Mouse (Mus musculus): Measurements from ENCODE around the gene Lrrc71. TPM values are rescaled to one million over a fixed set of nuclear protein-coding genes. Genes with fewer than 3 reads are reported as not detected.

Lrrc71 gene
- total and polyA plus RNA-seq, 3 experiments = 0.14 to 0.17 TPM; not detected in 1

DNA sequence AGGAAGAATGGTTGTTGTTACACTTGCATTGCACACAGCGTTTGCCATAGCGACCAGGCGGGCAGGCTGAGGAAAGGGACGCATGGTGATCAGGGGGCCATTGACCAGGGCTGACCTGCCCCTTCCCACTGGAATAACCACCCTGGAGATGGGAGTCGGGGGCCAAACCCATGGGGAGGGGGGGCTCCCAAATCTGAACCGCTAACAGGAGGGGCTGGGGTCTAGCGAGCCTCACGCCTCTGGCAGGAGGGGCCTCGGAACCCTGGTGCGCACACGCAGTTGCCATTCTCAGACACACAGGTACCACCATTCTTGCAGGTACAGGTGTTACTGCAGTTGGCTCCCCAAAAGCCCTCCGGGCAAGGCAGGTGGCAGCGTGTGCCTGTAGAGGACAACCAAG is 5.4 kb upstream of the Lrrc71 start:
- no peaks in the 10 kb centered on the region for H3K79me2 ChIP-seq (replicated peaks; ENCODE audit: control insufficient read depth, extremely low read depth, insufficient read depth, poor library complexity, severe bottlenecking)
- H3K36me3 ChIP-seq (replicated peaks in 1 of 2; ENCODE audit: control insufficient read depth in 1 of 2, insufficient read depth in 1 of 2, low read length in 1 of 2) = no peaks in the 10 kb centered on the region
- peaks cover 2 to 6% of the 10 kb centered on the region in 2 experiments; a peak in 1 of 4 replicates for H3K4me1 ChIP-seq (ENCODE audit: control insufficient read depth in 1 of 2, insufficient read depth in 2 of 2)
- H3K4me3 ChIP-seq (replicated peaks in 1 of 3; ENCODE audit: low read depth in 2 of 3, low read length in 2 of 3, poor library complexity in 1 of 3) = no peak overlapping the region
- no peaks in the 10 kb centered on the region for H3K9me3 ChIP-seq (replicated peaks; ENCODE audit: low read length)
- no peak overlapping the region for H3K9ac ChIP-seq (ENCODE audit: insufficient read depth, low read depth)
- TF ChIP-seq MAFK (IDR thresholded peaks at IDR 0.05; ENCODE audit: insufficient replicate concordance, low read length) (no peak), MEF2A (IDR thresholded peaks at IDR 0.05; ENCODE audit: borderline replicate concordance, low read depth, low read length) (no peak), RCOR1 (conservative IDR thresholded peaks at IDR 0.05; ENCODE audit: low read depth, low read length) (no peak), JUND (conservative IDR thresholded peaks at IDR 0.05; ENCODE audit: low read depth, low read length) (no peak), UBTF (IDR thresholded peaks at IDR 0.05; ENCODE audit: low read depth, low read length) (no peak), ELF1 (IDR thresholded peaks at IDR 0.05; ENCODE audit: low read depth, low read length) (no peak), ZMIZ1 (IDR thresholded peaks at IDR 0.05; ENCODE audit: low read depth, low read length) (no peak), IRF4 (IDR thresholded peaks at IDR 0.05; ENCODE audit: low read depth, low read length) (no peak), TCF12 (IDR thresholded peaks at IDR 0.05; ENCODE audit: low read depth, low read length) (no peak), USF1 (IDR thresholded peaks at IDR 0.05; ENCODE audit: low read depth, low read length) (no peak), USF2 (conservative IDR thresholded peaks at IDR 0.05; ENCODE audit: low read depth, low read length) (no peak)
- no peak overlapping the region for H3K4me2 ChIP-seq (ENCODE audit: insufficient read depth, low read depth, poor library complexity, severe bottlenecking)
- H3K27ac ChIP-seq (ENCODE audit: insufficient read depth, low read depth) = no peak overlapping the region
- peaks cover 79% of the 10 kb centered on the region for H3K27me3 ChIP-seq (replicated peaks)
- in situ Hi-C loops (cut with MboI; ENCODE audit: low pct_ligation_motif_present, low pct_unique_long_range_greater_than_20kb, low sequenced_read_pairs) = no loop called here
- dilution Hi-C loops (cut with MboI; ENCODE audit: extremely low pct_ligation_motif_present, extremely low pct_unique_long_range_greater_than_20kb, low sequenced_read_pairs) = no loop called here
- no peak for DNase-seq (ENCODE audit: extremely low read depth)

DNA sequence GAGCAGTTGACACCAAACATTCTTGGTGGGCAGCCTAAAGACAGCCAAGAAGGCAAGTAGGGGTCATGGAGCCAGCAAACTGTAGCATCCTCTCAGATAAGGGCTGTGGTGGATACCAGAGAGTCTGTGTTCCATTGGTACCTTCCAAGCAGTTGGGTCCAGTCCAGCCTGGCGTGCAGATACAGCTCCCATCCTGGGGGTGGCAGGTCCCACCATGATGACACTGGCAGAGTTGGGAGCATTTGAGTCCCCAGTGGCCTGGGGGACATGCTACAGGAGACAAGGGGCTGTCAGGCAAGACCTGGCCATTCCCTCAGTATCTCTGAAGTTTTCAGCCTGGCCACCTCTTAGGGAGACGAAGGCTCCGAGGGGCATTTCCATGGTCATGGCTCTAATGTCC is 4.1 kb upstream of the Lrrc71 start:
- Histone ChIP-seq H3K9me3 (replicated peaks; ENCODE audit: low read length) (no peaks in the 10 kb centered on the region), H3K4me3 (replicated peaks in 1 of 3; ENCODE audit: low read depth in 2 of 3, low read length in 2 of 3, poor library complexity in 1 of 3) (no peak overlapping the region), H3K79me2 (replicated peaks; ENCODE audit: control insufficient read depth, extremely low read depth, insufficient read depth, poor library complexity, severe bottlenecking) (no peaks in the 10 kb centered on the region), H3K9ac (ENCODE audit: insufficient read depth, low read depth) (no peak overlapping the region), H3K4me1 (ENCODE audit: control insufficient read depth in 1 of 2, insufficient read depth in 2 of 2) (peaks cover 2 to 6% of the 10 kb centered on the region in 2 experiments; a peak in 1 of 4 replicates), H3K27me3 (replicated peaks) (peaks cover 74% of the 10 kb centered on the region), H3K27ac (ENCODE audit: insufficient read depth, low read depth) (no peak overlapping the region), H3K4me2 (ENCODE audit: insufficient read depth, low read depth, poor library complexity, severe bottlenecking) (no peak overlapping the region), H3K36me3 (replicated peaks in 1 of 2; ENCODE audit: control insufficient read depth in 1 of 2, insufficient read depth in 1 of 2, low read length in 1 of 2) (no peaks in the 10 kb centered on the region)
- dilution Hi-C loops (cut with MboI; ENCODE audit: extremely low pct_ligation_motif_present, extremely low pct_unique_long_range_greater_than_20kb, low sequenced_read_pairs) (no loop called here), in situ Hi-C loops (cut with MboI; ENCODE audit: low pct_ligation_motif_present, low pct_unique_long_range_greater_than_20kb, low sequenced_read_pairs) (no loop called here)
- TF ChIP-seq CHD1 (IDR thresholded peaks at IDR 0.05; ENCODE audit: low read depth, low read length) = no peak
- no peak for TF ChIP-seq IRF4 (IDR thresholded peaks at IDR 0.05; ENCODE audit: low read depth, low read length)
- no peak for TF ChIP-seq POLR2A (IDR thresholded peaks at IDR 0.05; ENCODE audit: low read depth, low read length)
- TF ChIP-seq CTCF (conservative IDR thresholded peaks at IDR 0.05 in 1 of 2, IDR thresholded peaks at IDR 0.05 in 1 of 2; ENCODE audit: low read depth in 2 of 2, low read length in 2 of 2) = no peak
- TF ChIP-seq USF2 (conservative IDR thresholded peaks at IDR 0.05; ENCODE audit: low read depth, low read length) = no peak
- TF ChIP-seq ETS1 (conservative IDR thresholded peaks at IDR 0.05; ENCODE audit: low read depth, low read length) = no peak
- no peak for TF ChIP-seq PAX5 (IDR thresholded peaks at IDR 0.05; ENCODE audit: low read length)
- TF ChIP-seq CHD2 (IDR thresholded peaks at IDR 0.05; ENCODE audit: low read length) = no peak
- no peak for TF ChIP-seq MYC (IDR thresholded peaks at IDR 0.05; ENCODE audit: low read depth, low read length)
- no peak for TF ChIP-seq ELF1 (IDR thresholded peaks at IDR 0.05; ENCODE audit: low read depth, low read length)
- no peak for TF ChIP-seq GABPA (IDR thresholded peaks at IDR 0.05; ENCODE audit: insufficient replicate concordance, low read depth, low read length)
- no peak for TF ChIP-seq TBP (conservative IDR thresholded peaks at IDR 0.05; ENCODE audit: low read depth, low read length)
- TF ChIP-seq KAT2A (IDR thresholded peaks at IDR 0.05; ENCODE audit: insufficient replicate concordance, low read length) = no peak
- no peak for TF ChIP-seq ZKSCAN1 (IDR thresholded peaks at IDR 0.05; ENCODE audit: borderline replicate concordance, low read depth, low read length)
- no peak for TF ChIP-seq BHLHE40 (IDR thresholded peaks at IDR 0.05; ENCODE audit: low read depth, low read length)
- no peak for TF ChIP-seq ZMIZ1 (IDR thresholded peaks at IDR 0.05; ENCODE audit: low read depth, low read length)
- no peak for TF ChIP-seq RAD21 (IDR thresholded peaks at IDR 0.05; ENCODE audit: low read depth, low read length)
- no peak for TF ChIP-seq POLR2AphosphoS2 (IDR thresholded peaks at IDR 0.05; ENCODE audit: low read depth, low read length)
- no peak for DNase-seq (ENCODE audit: extremely low read depth)
